Mouse (Mus musculus): ENCODE data around the gene Ube2g1. TPM values are rescaled to one million over a fixed set of nuclear protein-coding genes. Genes with fewer than 3 reads are reported as not detected.
"Not testable (repeated sequence)": the region's sequence is repeated elsewhere in the genome, so short reads cannot be mapped to it uniquely, and the experiment has no call there.

Ube2g1 gene
- polyA plus RNA-seq, 1 experiment, result 39.8 TPM

DNA sequence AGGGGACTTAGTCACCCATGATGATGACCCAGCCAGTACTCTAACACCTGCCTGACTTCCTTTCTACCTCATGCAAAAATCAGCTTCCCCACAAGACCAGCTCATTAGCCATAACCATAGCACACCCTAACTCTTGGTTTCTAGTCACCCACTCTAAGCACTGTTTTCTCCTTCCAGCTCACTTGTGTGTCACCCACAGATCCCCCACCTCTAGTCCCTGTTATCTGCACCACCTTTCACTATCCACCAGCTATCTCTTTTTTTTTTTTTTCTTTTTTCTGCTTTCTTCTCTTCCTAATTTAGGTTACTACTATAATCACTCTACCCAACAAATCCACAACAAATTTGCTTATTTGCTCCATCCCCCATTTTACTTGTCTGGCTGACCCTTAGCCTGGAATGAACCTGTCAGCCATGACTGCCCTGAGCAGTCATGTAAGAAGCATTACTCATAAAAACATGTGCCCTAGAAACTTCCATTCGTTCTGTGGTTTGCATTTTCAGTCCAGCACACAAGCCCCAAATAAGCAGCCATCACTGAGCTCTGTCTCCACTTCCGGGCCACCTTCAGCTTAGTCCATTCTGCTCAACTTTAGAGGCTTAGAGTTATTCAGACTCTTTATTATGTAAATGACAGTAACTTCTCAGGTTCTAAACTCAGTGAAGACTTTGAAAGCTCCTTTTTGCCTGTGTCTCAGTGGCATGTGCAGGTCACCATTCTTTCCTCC, 11.9 kb upstream of the Ube2g1 start:
- no peaks in the 10 kb centered on the region for H3K4me1 ChIP-seq (ENCODE audit: control insufficient read depth, insufficient read depth, low read length)
- H3K27ac ChIP-seq (ENCODE audit: insufficient read depth, low read length), result no peak overlapping the region
- no peak overlapping the region for H3K4me3 ChIP-seq (ENCODE audit: insufficient read depth, low read length)
- TF ChIP-seq POLR2A (IDR thresholded peaks at IDR 0.05; ENCODE audit: extremely low read depth, insufficient read depth, low read length) (no peak), CTCF (IDR thresholded peaks at IDR 0.05; ENCODE audit: extremely low read depth, insufficient read depth, low read length) (no peak)

DNA sequence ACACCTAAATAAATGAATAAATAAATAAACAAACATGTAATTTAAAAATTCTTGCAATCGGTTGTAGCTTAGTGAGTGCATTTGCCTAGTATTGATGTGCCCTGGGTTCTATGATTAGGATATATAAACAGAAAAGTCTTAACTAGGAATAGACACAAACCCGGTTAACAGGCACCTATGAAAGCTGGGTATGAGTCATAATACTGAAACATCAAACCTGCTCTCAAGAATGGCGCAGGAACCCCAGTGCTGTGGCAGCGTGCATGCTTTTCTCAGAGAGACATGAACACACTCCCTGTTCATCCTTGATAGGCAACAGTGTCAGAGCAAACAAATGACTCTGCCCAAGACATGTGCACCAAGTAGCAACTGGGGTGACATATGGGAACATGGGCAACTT, 9.3 kb upstream of the Ube2g1 start:
- Histone ChIP-seq H3K4me3 (ENCODE audit: insufficient read depth, low read length) (no peak overlapping the region), H3K27ac (ENCODE audit: insufficient read depth, low read length) (no peak overlapping the region), H3K4me1 (ENCODE audit: control insufficient read depth, insufficient read depth, low read length) (no peaks in the 10 kb centered on the region)
- no peak for TF ChIP-seq POLR2A (IDR thresholded peaks at IDR 0.05; ENCODE audit: extremely low read depth, insufficient read depth, low read length)
- TF ChIP-seq CTCF (IDR thresholded peaks at IDR 0.05; ENCODE audit: extremely low read depth, insufficient read depth, low read length), result no peak

DNA sequence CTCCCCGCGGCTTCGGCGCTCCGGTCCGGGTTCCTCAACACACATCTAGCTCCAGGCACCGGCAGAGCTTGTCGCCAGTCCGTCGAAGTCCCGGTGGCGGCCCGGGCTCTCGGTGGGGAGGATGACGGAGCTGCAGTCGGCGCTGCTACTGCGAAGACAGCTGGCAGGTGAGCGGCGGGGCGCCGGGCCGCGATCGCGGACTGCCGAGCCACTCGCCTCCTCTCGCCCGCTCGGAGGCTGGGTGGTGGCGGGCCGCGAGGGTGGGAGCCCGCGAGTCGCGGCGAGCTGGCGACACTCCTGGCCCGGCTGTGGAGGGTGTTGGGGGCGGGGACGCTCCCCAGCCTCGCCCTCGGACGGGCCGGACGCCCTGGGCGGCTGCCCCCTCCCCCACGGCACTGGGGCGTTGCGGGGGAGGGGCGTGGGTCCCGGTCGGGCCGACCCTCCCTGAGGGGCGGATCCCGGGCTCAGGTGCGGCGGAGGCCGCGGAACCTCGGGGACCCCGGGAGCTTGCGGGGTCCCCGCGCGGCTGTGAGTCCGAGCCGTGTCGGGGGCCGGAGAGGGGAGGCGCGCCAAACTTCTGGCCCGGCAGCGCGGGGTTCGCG, 487 bp downstream of the Ube2g1 start:
- TF ChIP-seq POLR2A (IDR thresholded peaks at IDR 0.05; ENCODE audit: extremely low read depth, insufficient read depth, low read length) (no peak), CTCF (IDR thresholded peaks at IDR 0.05; ENCODE audit: extremely low read depth, insufficient read depth, low read length) (no peak)
- H3K27ac ChIP-seq (ENCODE audit: insufficient read depth, low read length), result peak overlapping the region; percentile 98
- H3K4me1 ChIP-seq (ENCODE audit: control insufficient read depth, insufficient read depth, low read length), result peaks cover 2% of the 10 kb centered on the region; the same call in 1 of the 2 replicates
- peak overlapping the region; percentile 62 for H3K4me3 ChIP-seq (ENCODE audit: insufficient read depth, low read length)

DNA sequence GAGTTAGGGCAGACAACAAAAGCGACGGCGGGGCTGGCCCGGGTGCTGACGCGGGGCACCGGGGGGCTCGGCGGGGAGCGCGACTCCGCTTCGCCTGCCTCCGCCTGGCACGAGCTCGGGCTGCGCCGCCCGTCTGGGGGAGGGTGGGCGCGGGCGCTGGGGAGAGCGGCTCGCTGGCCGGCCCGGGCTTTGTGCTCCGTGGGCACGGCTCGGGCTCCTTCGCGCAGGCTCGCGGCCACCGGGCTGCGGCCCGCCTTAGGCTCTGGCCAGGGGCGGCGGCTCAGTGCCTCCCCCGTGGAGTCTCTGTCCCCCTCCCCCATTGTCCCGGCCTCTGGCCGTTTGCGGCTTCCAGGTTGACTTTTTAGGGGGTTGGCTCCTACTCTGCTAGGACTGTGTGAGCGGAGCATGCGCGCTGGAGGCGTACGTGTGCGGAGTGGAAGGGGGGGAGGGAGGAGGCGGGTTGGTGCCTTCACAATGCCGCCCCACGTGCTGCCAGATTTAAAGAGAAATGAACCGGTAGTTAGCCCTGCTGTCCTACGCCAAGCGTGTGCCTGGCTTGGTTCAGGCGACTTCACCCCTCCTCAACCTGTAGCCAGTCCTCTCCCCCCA, 1.1 kb downstream of the Ube2g1 start:
- TF ChIP-seq POLR2A (IDR thresholded peaks at IDR 0.05; ENCODE audit: extremely low read depth, insufficient read depth, low read length), result peak; percentile 54; the same call in 1 of the 2 replicates
- TF ChIP-seq CTCF (IDR thresholded peaks at IDR 0.05; ENCODE audit: extremely low read depth, insufficient read depth, low read length), result no peak

DNA sequence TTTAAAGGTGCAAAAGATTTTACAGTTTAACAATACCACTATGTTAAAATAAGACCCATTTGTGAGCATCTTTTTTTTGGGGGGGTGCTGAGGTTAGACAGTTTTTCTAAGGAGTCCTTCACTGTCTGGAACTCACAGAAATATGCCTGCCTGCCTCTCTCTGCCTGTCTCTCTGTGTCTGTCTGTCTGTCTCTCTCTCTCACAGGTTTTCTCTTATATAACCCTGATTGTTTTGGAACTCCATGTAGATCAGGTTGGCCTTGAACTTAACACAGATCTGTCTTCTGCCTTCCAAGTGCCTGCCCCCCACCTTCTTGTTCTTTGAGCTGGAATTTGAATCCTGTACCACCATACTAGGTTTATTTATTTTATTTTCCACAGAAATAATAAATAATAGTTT, 2.2 kb downstream of the Ube2g1 start:
- peaks cover 2% of the 10 kb centered on the region; the same call in 1 of the 2 replicates for H3K4me1 ChIP-seq (ENCODE audit: control insufficient read depth, insufficient read depth, low read length)
- no peak overlapping the region for H3K27ac ChIP-seq (ENCODE audit: insufficient read depth, low read length)
- no peak overlapping the region for H3K4me3 ChIP-seq (ENCODE audit: insufficient read depth, low read length)
- TF ChIP-seq CTCF (IDR thresholded peaks at IDR 0.05; ENCODE audit: extremely low read depth, insufficient read depth, low read length) (no peak), POLR2A (IDR thresholded peaks at IDR 0.05; ENCODE audit: extremely low read depth, insufficient read depth, low read length) (no peak)

More for the DNA sequence above, 1.1 kb downstream of the Ube2g1 start:
- peaks cover 2% of the 10 kb centered on the region; the same call in 1 of the 2 replicates for H3K4me1 ChIP-seq (ENCODE audit: control insufficient read depth, insufficient read depth, low read length)
- peak overlapping the region; percentile 98 for H3K27ac ChIP-seq (ENCODE audit: insufficient read depth, low read length)
- H3K4me3 ChIP-seq (ENCODE audit: insufficient read depth, low read length), result peak overlapping the region; percentile 62

DNA sequence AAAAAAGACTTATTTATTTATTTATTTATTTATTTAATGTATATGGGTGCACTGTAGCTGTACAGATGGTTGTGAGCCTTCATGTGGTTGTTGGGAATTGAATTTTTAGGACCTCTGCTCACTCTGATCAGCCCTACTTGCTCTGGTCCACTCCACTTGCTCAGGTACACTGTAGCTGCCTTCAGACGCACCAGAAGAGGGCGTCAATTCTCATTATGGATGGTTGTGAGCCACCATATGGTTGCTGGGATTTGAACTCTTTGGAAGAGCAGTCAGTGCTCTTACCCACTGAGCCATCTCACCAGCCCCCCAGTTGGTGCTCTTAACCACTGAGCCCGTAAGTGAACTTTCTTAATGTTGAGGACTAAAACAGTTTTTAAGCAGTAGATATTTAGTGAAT, 7.3 kb downstream of the Ube2g1 start:
- not testable (repeated sequence) for H3K4me1 ChIP-seq (ENCODE audit: control insufficient read depth, insufficient read depth, low read length)

DNA sequence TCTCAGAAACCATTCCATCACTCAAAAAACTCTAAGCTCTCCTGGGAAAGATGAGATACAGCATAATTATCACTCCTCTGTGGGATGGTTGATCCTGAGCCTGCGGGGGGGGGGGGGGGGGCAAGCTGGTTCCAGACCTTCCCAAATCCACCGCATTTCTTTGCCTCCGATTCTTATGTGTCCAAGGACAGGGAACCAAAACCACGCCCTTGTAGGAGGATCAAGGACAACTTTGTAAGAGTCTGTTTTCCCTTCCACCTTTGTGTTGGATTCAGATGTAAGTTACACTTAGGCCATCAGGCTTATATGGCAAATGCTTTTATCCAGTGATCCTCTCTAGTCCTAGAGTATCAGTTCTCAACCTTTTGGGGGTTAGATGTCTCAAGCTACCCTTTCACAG, 8.8 kb downstream of the Ube2g1 start:
- Histone ChIP-seq H3K4me3 (ENCODE audit: insufficient read depth, low read length) (no peak overlapping the region), H3K4me1 (ENCODE audit: control insufficient read depth, insufficient read depth, low read length) (peaks cover 1% of the 10 kb centered on the region), H3K27ac (ENCODE audit: insufficient read depth, low read length) (no peak overlapping the region)
- no peak for TF ChIP-seq POLR2A (IDR thresholded peaks at IDR 0.05; ENCODE audit: extremely low read depth, insufficient read depth, low read length)
- TF ChIP-seq CTCF (IDR thresholded peaks at IDR 0.05; ENCODE audit: extremely low read depth, insufficient read depth, low read length), result no peak

More for the DNA sequence above, 7.3 kb downstream of the Ube2g1 start:
- H3K27ac ChIP-seq (ENCODE audit: insufficient read depth, low read length); H3K4me3 ChIP-seq (ENCODE audit: insufficient read depth, low read length): not testable (repeated sequence)

DNA sequence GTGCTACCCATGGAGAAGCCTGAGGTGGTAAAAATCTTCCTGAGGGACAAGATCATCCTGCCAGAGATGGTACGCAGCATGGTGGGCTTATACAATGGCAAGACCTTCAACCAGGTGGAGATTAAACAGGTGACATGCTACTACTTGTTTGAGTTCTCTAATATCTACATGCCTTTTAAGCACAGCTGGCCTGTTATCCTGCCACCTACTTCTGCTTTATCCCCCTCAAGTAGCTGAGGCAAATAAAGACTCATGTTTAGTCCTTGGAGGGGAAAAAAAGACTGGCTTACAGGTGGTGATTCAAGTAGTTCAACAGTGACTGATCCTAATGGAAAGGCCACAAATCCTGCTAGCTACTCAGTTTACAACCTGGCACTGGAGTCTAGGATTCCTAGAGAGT, 11.4 kb downstream of the Ube2g1 start:
- H3K4me3 ChIP-seq (ENCODE audit: insufficient read depth, low read length), result no peak overlapping the region
- H3K27ac ChIP-seq (ENCODE audit: insufficient read depth, low read length), result no peak overlapping the region
- TF ChIP-seq POLR2A (IDR thresholded peaks at IDR 0.05; ENCODE audit: extremely low read depth, insufficient read depth, low read length) (no peak), CTCF (IDR thresholded peaks at IDR 0.05; ENCODE audit: extremely low read depth, insufficient read depth, low read length) (no peak)
- peaks cover 1% of the 10 kb centered on the region for H3K4me1 ChIP-seq (ENCODE audit: control insufficient read depth, insufficient read depth, low read length)

DNA sequence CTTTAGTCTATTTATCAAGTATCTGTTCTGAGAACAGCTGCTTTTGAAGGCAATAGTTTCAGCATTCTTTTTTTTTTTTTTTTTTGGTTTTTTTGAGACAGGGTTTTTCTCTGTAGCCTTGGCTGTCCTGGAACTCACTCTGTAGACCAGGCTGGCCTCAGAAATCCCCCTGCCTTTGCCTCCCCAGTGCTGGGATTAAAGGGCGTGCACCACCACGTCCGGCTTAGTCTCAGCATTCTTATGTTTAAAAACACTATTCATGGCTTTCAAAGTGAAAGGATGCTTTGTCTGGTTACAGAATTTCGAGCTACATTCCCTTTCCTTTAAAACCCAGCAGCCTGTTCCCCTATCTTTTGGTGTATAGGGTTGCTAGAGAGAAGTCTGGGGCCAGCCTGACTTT, 35.6 kb downstream of the Ube2g1 start:
- Histone ChIP-seq H3K4me3 (ENCODE audit: insufficient read depth, low read length) (no peak overlapping the region), H3K27ac (ENCODE audit: insufficient read depth, low read length) (no peak overlapping the region), H3K4me1 (ENCODE audit: control insufficient read depth, insufficient read depth, low read length) (no peaks in the 10 kb centered on the region)
- TF ChIP-seq POLR2A (IDR thresholded peaks at IDR 0.05; ENCODE audit: extremely low read depth, insufficient read depth, low read length) (no peak), CTCF (IDR thresholded peaks at IDR 0.05; ENCODE audit: extremely low read depth, insufficient read depth, low read length) (no peak)

DNA sequence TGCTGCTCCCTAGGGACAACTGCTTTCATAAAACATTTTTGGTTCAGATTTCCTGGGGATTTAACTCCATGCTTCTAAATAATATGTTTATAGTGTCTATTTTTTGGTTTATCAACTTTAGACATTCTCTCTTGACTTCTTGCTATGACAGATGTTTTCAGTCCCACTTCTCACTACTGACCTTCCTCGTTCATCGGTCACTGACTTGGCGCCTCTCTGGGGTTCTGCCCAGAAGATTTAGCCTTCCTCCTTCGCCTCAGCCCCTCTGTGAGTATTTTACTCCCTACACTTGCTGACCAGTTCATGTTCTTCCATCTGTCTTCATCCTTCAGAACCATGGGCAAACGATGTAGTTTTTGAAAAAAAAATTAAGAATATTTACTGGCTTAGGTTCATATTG, 38.3 kb downstream of the Ube2g1 start:
- no peak for TF ChIP-seq POLR2A (IDR thresholded peaks at IDR 0.05; ENCODE audit: extremely low read depth, insufficient read depth, low read length)
- no peak for TF ChIP-seq CTCF (IDR thresholded peaks at IDR 0.05; ENCODE audit: extremely low read depth, insufficient read depth, low read length)
- H3K4me3 ChIP-seq (ENCODE audit: insufficient read depth, low read length), result no peak overlapping the region
- H3K27ac ChIP-seq (ENCODE audit: insufficient read depth, low read length), result no peak overlapping the region
- H3K4me1 ChIP-seq (ENCODE audit: control insufficient read depth, insufficient read depth, low read length), result no peaks in the 10 kb centered on the region
